Mouse (Mus musculus) limb, embryonic 10.5 days (tissue): ENCODE results near the gene Ndufv2. TPM values are rescaled to one million over a fixed set of nuclear protein-coding genes. Genes with fewer than 3 reads are reported as not detected.
"Not testable (repeated sequence)": the region's sequence is repeated elsewhere in the genome, so short reads cannot be mapped to it uniquely, and the experiment has no call there.

Source experiments
- DNase-seq: peaks from one replicate; pipeline ENCODE4 v3.0.0-alpha.2; 2017; ENCODE audit warnings: low spot score
- H3K27ac ChIP-seq: fragments of 300-500 bp; sonication (generic); 2 replicates; pipeline ENCODE4 v1.5.1; 2016; ENCODE audit warnings: mild to moderate bottlenecking
- H3K27me3 ChIP-seq: fragments of 300-500 bp; sonication (generic); 2 replicates; pipeline ENCODE4 v1.6.1; 2016; ENCODE audit warnings: low read depth, mild to moderate bottlenecking; ENCODE audit not compliant: poor library complexity, severe bottlenecking
- H3K36me3 ChIP-seq: fragments of 300-500 bp; sonication (generic); 2 replicates; pipeline ENCODE4 v1.6.1; 2016; ENCODE audit warnings: mild to moderate bottlenecking, moderate library complexity
- H3K4me1 ChIP-seq: fragments of 300-500 bp; sonication (generic); 2 replicates; pipeline ENCODE4 v1.6.1; 2016
- H3K4me3 ChIP-seq: fragments of 300-500 bp; sonication (generic); 2 replicates; pipeline ENCODE4 v1.5.1; 2016; ENCODE audit warnings: mild to moderate bottlenecking, moderate library complexity
- H3K9me3 ChIP-seq: fragments of 300-500 bp; sonication (generic); replicated peaks from 2 replicates; pipeline ENCODE4 v1.6.1; 2016; ENCODE audit warnings: mild to moderate bottlenecking
- WGBS: fragments of 180-500 bp; shearing (Covaris S2); methylation state at CpG from one replicate; pipeline ENCODE4 v1.1.7; 2016; 5-methylcytosine and 5-hydroxymethylcytosine counted together
- polyA plus RNA-seq: library from polyadenylated mRNA; unstranded; fragments of >200 nt; fragmentation: Nextera tagmentation; extraction: Ambion mirVana; gene quantifications from 2 replicates; pipeline ENCODE4 v1.2.1, GENCODE M21; 2016

Ndufv2 gene
- polyA plus RNA-seq, 1 experiment from 2014 or later: 329 TPM

DNA sequence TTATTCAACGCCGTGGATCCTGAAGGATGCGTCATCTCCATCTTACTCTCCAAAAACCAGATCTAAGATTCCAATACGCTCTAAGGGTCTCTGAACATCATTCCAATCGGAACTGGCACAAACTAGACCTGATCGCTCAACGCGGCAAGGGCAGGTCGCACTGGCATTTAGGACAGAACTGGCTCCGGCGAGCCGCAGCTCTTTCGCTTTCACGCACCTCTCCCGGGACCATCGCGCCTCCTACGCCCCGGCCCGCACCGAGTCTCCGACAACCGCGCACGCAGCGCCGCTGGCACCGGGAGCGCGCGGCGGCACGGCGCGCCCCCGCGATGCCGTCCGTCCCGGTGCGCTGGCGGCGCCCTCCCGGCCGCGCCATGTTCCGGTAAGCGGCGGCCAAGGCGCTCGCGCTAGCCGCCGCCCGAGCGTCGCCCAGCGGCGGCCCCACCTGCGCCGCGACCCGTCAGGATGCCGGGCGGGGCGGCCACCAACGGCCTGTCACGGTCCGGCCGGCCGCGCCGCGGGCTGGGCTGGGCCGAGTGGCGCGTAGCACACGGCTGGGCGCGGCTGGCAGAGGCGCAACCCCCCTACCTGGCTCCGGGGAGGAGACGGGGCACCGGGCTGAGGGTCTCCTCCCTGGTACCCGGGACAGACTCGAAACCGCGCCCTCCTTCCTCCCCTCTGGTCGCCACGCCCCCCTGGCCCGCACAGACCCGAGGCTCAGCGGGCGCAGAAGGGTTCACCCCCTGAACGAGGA lies 25.0 kb downstream of the Ndufv2 start:
- H3K36me3 ChIP-seq: peaks cover 30% of the 10 kb centered on the region
- H3K27ac ChIP-seq: peak overlapping the region; percentile 91
- H3K9me3 ChIP-seq: no peaks in the 10 kb centered on the region
- H3K4me3 ChIP-seq: peak overlapping the region; percentile 88
- 1% methylated on average over 93 of the region's 95 CpGs for WGBS
- DNase-seq: peak; percentile 63
- no peaks in the 10 kb centered on the region for H3K27me3 ChIP-seq
- H3K4me1 ChIP-seq: peaks cover 14% of the 10 kb centered on the region

DNA sequence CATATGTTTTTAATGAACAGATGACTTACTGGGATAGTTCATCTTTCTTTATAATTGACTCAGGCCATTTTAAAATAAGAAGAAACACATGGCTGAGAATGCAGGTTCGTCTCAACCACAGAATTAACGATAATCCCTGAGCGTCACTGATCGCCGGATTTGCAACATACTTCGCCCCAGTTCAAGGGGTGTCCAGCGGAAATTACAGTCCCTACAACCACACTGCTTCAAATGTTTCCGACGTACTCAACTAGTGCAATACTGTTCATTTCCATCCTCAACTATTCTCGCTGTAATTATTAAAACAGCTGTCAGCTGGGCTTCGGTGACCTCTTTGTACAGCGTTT lies 25.6 kb downstream of the Ndufv2 start:
- Histone ChIP-seq H3K4me1 (peaks cover 14% of the 10 kb centered on the region), H3K4me3 (peak overlapping the region; percentile 88), H3K36me3 (peaks cover 24% of the 10 kb centered on the region), H3K27ac (peak overlapping the region; percentile 91; the same call in 1 of the 2 replicates), H3K27me3 (no peaks in the 10 kb centered on the region), H3K9me3 (no peaks in the 10 kb centered on the region)
- peak; percentile 36 for DNase-seq
- WGBS: 6% methylated on average over 12 of the region's 12 CpGs

DNA sequence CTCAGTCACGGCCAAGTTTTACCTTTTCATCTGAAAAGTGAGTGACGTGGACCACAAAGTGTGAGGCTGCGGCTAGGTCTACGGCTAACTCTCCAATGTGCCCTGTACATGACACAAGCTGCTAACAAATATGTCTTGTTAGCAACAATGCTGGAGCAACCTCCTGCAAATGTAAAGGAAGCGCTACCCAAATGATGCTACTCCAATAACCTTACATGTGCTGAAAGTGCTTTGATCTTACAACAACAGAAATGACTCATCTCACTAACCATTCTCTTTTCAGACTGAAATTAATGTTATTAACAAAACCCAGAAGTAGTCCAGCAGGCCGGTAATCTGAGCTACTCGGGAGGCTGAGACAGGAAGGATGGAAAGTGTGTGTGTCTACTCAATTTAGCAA lies 27.4 kb downstream of the Ndufv2 start:
- Histone ChIP-seq H3K4me3 (no peak overlapping the region), H3K4me1 (peaks cover 14% of the 10 kb centered on the region), H3K9me3 (no peaks in the 10 kb centered on the region), H3K27ac (no peak overlapping the region), H3K27me3 (no peaks in the 10 kb centered on the region), H3K36me3 (peaks cover 6% of the 10 kb centered on the region)
- DNase-seq: no peak
- 87% methylated on average over 7 of the region's 7 CpGs for WGBS

DNA sequence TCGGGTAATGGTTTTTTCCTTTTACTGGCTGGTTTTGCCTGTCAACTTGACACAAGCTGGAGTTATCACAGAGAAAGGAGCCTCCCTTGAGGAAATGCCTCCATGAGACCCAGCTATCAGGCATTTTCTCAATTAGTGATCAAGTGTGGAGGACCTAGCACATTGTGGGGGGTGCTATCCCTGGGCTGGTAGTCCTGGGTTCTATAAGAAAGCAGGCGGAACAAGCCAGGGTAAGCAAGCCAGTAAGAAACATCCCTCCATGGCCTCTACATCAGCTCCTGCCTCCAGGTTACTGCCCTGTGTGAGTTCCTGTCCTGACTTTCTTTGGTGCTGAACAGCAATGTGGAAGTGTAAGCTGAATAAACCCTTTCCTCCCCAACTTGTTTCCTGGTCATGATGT lies 32.3 kb downstream of the Ndufv2 start:
- not testable (repeated sequence) for H3K9me3 ChIP-seq, H3K27ac ChIP-seq, H3K4me3 ChIP-seq, H3K4me1 ChIP-seq, DNase-seq, H3K36me3 ChIP-seq, H3K27me3 ChIP-seq
- 90% methylated on average over 2 of the region's 2 CpGs for WGBS

DNA sequence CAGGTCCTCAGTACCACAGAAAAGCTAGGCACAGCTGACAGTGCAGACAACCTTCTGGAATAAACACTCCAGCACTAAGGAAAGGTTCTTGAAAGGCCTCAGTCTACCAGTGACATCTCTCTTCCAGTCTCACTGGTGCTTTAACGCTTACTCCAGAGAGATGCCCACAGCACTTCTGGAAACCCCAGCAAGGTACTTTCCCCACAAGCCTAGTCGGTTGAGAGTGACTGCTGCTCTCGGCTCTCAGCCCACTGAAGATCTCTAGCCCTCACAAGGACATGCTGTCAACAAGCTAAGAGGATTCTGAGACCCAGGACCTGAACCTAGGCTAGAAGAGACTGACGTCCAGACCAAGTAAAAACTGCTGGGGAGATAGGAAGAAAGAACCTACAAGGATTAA lies 36.2 kb downstream of the Ndufv2 start:
- no peaks in the 10 kb centered on the region for H3K27me3 ChIP-seq
- H3K9me3 ChIP-seq: no peaks in the 10 kb centered on the region
- H3K27ac ChIP-seq: no peak overlapping the region
- WGBS: 88% methylated on average over 4 of the region's 4 CpGs
- DNase-seq: no peak
- no peaks in the 10 kb centered on the region for H3K4me1 ChIP-seq
- H3K4me3 ChIP-seq: no peak overlapping the region
- H3K36me3 ChIP-seq: no peaks in the 10 kb centered on the region

DNA sequence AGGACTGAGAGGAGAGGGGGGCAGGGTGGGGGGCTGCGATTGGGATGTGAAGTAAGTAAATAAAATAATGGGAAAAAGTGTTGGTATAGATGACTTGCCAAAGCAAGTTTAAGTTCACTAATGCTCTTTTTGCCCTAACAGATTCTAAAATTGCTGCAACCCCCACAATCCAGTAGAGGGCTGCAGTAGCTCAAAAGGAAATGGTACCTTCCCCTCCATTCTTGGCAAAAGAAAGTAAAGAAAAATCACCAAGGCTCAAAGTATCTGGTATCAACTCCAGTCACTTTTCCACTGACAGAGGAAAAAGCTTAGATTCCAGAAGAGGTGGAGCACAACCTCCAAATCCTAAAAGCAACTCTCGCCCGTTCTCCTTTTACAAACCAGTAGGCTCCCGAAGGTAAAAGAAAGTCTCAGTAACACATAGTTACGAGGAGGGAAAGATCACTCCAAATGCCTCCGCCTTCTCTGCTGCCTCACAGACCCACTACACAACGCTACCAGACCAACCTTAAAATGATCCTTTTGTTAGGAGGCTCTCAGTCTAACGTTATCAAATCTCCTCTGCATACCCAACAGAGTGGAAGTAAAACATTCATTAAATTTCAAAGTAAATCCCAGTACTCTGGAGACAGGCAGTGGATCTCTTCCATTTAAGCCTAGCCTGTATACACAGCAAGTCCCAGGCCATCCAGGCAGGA lies 40.0 kb downstream of the Ndufv2 start:
- Histone ChIP-seq H3K27ac (no peak overlapping the region), H3K9me3 (no peaks in the 10 kb centered on the region), H3K4me1 (no peaks in the 10 kb centered on the region), H3K4me3 (no peak overlapping the region), H3K36me3 (no peaks in the 10 kb centered on the region), H3K27me3 (no peaks in the 10 kb centered on the region)
- 67% methylated on average over 8 of the region's 8 CpGs for WGBS
- DNase-seq: no peak

DNA sequence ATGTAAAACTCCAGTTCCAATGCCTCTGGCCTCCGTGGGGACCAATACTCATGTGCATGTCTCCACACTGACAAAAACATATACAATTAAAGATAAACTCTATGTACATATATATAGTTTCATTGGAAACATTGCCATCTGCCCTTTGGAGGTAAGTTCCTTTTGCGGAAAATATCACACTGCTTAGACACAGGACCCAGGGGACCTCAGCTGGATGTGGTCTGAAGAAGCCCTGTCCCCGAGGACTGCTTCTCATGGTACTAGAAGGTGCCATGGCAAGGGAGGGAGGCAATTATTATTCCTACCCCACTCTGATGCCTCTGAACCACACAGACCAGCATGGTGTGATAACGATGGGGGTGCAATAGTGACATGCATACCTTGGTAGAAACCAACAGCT lies 43.2 kb downstream of the Ndufv2 start:
- Histone ChIP-seq H3K36me3 (no peaks in the 10 kb centered on the region), H3K4me3 (no peak overlapping the region), H3K4me1 (no peaks in the 10 kb centered on the region), H3K27ac (no peak overlapping the region), H3K9me3 (no peaks in the 10 kb centered on the region), H3K27me3 (no peaks in the 10 kb centered on the region)
- DNase-seq: no peak
- WGBS: 92% methylated on average over 4 of the region's 4 CpGs

DNA sequence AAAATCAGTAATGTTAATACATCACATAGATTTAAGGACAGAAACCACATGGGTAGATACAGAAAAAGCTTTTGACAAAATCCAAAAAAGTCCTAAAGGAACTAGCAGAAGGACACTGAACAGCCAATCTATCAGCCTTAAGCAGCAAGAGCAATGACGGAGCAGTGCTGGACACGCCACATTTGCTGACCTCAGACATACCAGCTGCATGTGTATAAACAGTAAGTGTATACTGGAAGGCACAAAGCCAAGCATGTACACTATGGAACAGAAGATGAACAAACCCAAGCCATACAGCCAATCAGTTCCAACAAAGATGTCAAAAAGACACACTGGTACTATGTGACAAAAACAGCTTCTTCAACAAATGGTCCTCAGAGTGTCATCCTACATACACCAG lies 44.2 kb downstream of the Ndufv2 start:
- 85% methylated on average over 2 of the region's 2 CpGs for WGBS
- no peak for DNase-seq
- no peak overlapping the region for H3K4me3 ChIP-seq

DNA sequence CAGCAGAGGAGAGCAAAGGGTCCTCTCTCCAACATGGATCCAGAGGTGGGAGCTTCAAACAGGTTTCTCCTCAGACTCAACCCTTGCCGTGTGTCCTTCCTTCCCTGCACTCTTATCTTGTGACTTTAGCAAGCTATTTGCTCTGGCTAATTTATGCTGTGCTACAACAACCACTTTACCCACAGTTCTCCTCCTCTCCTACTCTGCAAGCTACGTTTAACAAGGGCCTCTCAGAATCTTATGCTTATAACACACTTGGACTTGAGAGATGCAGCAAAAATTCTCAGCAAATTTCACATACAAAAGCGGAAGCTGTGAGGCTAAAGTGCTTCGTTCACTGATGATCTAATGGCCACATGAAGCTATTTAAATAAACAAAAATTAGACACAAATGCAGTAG lies 48.0 kb downstream of the Ndufv2 start:
- Histone ChIP-seq H3K27ac (no peak overlapping the region), H3K27me3 (no peaks in the 10 kb centered on the region), H3K9me3 (no peaks in the 10 kb centered on the region), H3K4me1 (no peaks in the 10 kb centered on the region), H3K4me3 (no peak overlapping the region), H3K36me3 (no peaks in the 10 kb centered on the region)
- 81% methylated on average over 4 of the region's 4 CpGs for WGBS
- DNase-seq: no peak

More for the DNA sequence above, 44.2 kb downstream of the Ndufv2 start:
- Histone ChIP-seq H3K4me1 (no peaks in the 10 kb centered on the region), H3K36me3 (no peaks in the 10 kb centered on the region), H3K27ac (no peak overlapping the region), H3K27me3 (no peaks in the 10 kb centered on the region), H3K9me3 (no peaks in the 10 kb centered on the region)

DNA sequence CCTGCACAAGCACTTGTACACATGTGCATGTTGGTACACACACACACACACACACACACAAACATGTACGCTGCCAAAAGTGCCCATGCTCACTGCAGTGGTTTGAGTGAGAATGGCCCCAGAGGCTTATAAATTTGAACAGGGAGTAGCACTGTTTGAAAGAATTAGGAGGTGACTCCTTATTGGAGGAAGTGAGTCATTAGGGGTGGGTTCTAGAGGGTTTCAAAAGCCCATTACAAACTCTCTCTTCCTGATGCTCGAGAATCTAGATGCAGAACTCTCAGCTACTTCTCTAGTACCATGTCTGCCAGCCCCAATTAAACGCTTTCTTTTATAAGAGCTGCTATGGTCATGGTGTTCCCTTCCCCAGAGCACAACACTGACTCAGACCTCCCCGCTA lies 52.6 kb downstream of the Ndufv2 start:
- Histone ChIP-seq H3K4me1 (peaks cover 4% of the 10 kb centered on the region; the same call in 1 of the 2 replicates), H3K4me3 (no peak overlapping the region), H3K27ac (no peak overlapping the region), H3K36me3 (no peaks in the 10 kb centered on the region; the same call in 1 of the 2 replicates), H3K9me3 (no peaks in the 10 kb centered on the region), H3K27me3 (no peaks in the 10 kb centered on the region)
- 91% methylated on average over 4 of the region's 4 CpGs for WGBS
- no peak for DNase-seq

DNA sequence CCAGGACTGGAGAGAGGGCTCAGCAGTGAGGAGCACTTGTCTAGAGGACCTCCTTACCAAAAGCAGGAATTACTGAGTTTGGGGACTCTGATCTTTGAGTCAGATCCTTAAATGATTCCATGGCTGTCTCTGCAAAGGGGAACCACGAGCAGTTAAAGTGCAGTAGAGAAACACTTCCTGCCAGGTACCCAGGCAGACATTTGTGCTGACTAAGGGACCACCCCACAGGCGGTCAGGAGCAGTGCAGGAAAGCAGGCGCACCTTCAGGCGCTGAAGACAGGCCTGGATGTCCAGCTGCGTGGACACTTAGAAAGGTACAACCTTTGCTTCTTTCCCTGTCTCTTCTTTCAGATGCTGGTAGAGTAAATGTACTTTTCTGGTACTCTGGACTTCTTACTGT lies 53.2 kb downstream of the Ndufv2 start:
- WGBS: 70% methylated on average over 5 of the region's 5 CpGs
- Histone ChIP-seq H3K9me3 (no peaks in the 10 kb centered on the region), H3K4me1 (peaks cover 4% of the 10 kb centered on the region; the same call in 1 of the 2 replicates), H3K36me3 (no peaks in the 10 kb centered on the region; the same call in 1 of the 2 replicates), H3K4me3 (no peak overlapping the region), H3K27ac (no peak overlapping the region), H3K27me3 (no peaks in the 10 kb centered on the region)
- no peak for DNase-seq

DNA sequence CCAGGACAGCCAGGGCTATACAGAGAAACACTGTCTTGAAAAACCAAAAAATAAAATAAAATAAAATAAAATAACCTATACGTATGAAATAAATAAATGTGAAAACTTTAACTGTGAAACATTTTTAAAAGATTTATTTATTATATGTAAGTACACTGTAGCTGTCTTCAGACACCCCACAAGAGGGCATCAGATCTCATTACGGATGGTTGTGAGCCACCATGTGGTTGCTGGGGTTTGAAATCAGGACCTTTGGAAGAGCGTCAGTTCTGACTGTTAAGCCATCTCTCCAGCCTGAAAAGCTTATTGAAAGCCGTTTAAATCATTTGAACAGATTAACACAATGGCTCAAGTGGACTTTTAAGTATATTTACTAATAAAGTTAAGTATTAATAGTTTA lies 57.7 kb downstream of the Ndufv2 start:
- not testable (repeated sequence) for H3K4me3 ChIP-seq, DNase-seq, H3K36me3 ChIP-seq, H3K9me3 ChIP-seq, H3K4me1 ChIP-seq, H3K27me3 ChIP-seq, H3K27ac ChIP-seq
- 87% methylated on average over 4 of the region's 4 CpGs for WGBS

DNA sequence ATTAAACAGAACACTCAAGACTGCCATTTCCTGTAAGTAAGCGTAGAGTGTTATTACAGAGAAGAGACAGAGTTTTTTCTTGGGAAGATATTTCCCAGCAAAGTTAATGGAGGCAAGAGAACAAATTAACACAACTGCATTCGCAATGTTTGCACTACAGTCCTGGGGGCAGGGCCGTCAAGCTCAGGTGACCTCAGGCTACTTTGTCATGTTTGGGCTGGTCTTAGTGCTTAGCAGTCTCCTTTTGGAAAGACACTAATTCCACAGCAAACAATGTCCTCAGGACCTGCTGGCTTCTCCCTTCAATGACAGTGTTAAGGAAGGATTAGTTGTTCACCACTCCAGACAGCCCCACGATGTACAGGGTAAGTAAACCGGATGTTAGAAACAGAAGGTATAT lies 60.3 kb downstream of the Ndufv2 start:
- no peak for DNase-seq
- no peak overlapping the region for H3K4me3 ChIP-seq

More for the DNA sequence above, 60.3 kb downstream of the Ndufv2 start:
- WGBS: 87% methylated on average over 5 of the region's 5 CpGs
- Histone ChIP-seq H3K27me3 (no peaks in the 10 kb centered on the region), H3K36me3 (no peaks in the 10 kb centered on the region; the same call in 1 of the 2 replicates), H3K27ac (no peak overlapping the region), H3K9me3 (no peaks in the 10 kb centered on the region), H3K4me1 (no peaks in the 10 kb centered on the region)
